Mouse (Mus musculus): ENCODE data around the gene Gng2. TPM values are rescaled to one million over a fixed set of nuclear protein-coding genes. Genes with fewer than 3 reads are reported as not detected.

Gene Gng2
- 29.2 TPM for polyA plus RNA-seq (2014; fragmentation: Illumina TruSeq; extraction: RNeasy Lipid Tissue Mini Kit (QIAGEN cat#74804); ENCODE audit: insufficient read depth, low read depth, low replicate concordance)

DNA sequence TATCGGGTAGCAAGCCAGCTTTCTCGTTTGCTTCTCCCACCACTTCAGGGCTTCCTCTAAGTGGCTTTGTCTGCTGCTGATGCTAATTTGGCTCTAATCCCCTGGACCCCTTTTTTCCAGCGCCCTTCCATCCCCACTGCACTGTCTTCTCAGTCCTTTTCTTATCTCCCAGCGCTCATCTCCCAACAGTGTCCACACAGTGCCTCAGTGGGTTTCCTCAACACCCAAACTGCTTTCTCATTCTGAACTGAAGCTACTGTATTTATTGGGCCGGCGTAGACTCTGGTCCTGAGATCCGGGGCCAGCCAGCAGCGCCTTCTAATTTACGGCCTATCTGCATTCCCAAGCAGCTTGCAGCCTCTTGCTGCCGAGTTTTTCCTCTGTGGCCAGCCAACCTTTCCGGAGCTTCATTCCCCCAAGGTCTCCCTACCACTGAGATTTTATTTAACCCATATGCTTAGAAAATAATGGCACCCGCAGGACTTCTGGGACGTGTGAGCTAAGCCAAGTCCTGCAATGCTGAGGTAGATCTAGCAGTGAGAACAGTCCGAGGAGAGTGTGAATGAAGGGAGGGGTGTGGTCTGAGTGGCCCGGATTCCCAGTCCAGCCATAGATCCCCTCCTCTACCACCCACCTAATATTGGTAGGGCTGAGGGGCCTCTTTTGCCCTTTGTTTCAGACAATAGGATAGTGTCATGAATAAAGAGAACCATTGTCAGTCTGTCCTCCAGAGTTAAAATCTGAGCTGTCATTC, at the start of gene Gng2:
Gene Gng2 (minus strand): TSS at position 357 of the 754 bp plus-strand sequence.

DNA sequence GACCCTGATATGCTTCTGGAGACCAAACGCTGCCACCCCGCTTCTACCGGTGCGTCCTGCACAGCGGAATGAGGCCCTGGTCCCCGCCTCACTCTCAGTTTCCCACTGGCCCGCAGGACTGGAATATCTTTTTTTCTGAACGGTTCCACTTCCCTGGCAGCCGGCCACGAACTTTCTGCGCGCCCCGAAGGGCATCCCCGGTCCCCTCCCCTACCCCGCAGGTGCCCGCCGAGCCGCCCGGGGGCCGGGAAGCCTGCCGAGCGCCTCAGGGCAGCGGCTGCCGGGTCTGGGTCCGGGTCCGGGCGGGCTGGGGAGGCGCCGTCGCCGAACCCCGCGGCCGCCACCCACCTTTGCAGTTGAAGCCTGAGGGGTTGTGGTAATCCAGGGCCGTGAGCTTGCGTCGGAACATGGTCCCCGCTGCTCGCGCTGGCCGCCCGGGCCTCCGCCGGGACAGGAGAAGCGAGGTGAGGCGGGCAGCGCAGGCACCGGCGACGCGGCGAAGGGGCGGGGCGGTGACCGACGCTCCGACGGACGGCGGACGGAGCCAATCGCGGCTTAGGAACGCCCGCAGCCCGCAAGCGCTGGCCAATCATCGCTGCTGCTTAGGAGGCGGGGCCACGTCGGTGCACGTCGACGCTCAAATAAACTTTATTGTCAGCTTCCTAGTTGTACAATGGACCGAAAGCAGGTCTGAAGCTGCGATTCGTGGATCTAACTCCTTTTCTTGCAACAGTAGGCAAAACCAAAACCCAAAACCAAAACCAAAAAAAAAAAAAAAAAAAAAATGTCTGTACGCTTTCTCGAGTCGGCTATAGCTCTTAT, 153.9 kb downstream of the Gng2 start, which contains the start of gene Rtraf:
Gene Rtraf (minus strand): TSS at position 504 of the 822 bp plus-strand sequence.

Other genes starting within 250 kb of the Gng2 start
- 3.1 TPM for gene Nid2, start 226.4 kb downstream of the Gng2 start, polyA plus RNA-seq (2014; fragmentation: Illumina TruSeq; extraction: RNeasy Lipid Tissue Mini Kit (QIAGEN cat#74804); ENCODE audit: insufficient read depth, low read depth, low replicate concordance)
- 103 TPM for gene Rtraf, start 153.8 kb downstream of the Gng2 start, polyA plus RNA-seq (2014; fragmentation: Illumina TruSeq; extraction: RNeasy Lipid Tissue Mini Kit (QIAGEN cat#74804); ENCODE audit: insufficient read depth, low read depth, low replicate concordance)
- 14.3 TPM for gene Saysd1, start 160.9 kb upstream of the Gng2 start, polyA plus RNA-seq (2014; fragmentation: Illumina TruSeq; extraction: RNeasy Lipid Tissue Mini Kit (QIAGEN cat#74804); ENCODE audit: insufficient read depth, low read depth, low replicate concordance)
- 5.0 TPM for gene Kcnk5, start 204.2 kb upstream of the Gng2 start, polyA plus RNA-seq (2014; fragmentation: Illumina TruSeq; extraction: RNeasy Lipid Tissue Mini Kit (QIAGEN cat#74804); ENCODE audit: insufficient read depth, low read depth, low replicate concordance)